Mouse (Mus musculus): ENCODE measurements around the gene Klhl12. TPM values are rescaled to one million over a fixed set of nuclear protein-coding genes. Genes with fewer than 3 reads are reported as not detected.

Gene Klhl12
- polyA plus RNA-seq (2014; fragmentation: Illumina TruSeq; extraction: RNeasy Lipid Tissue Mini Kit (QIAGEN cat#74804); ENCODE audit: low replicate concordance) = 15.7 TPM

GRCm38 (mm10) chr1:134454904-134455824 is at the start of gene Klhl12:
Gene Klhl12 (plus strand): TSS chr1:134455531.

DNA sequence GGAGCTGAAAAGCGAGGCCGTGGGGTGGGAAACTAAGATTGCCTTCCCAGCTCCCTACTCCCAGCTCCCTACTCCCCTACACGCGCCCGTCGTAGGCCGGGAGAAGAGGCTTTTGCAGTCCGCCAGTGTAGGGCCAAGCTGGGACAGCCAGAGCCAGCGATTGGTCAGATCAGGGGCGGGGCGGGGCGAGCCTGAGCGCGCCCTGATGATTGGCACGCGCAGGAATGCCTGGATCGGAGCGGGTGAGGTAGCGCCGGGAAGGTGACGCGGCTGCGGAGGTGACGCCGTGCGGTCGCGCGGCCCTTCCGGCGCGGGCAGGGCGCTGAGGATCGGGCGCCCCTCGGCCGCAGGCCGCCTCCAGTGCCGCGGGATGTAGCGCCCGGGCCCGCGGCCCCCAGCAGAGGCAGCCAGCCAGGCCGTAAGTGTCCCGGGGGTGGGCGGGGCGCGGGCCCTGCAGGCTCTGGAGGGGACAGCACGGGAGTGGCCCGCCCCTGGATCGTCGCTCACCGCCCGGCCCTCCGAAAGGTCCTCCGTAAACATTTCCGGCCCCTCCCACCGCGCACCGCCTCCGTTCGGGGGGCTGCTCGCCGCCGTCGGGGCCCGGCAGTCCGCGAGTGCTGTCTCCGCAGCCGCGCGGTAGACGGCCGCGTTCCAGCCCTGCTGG is 40.0 kb upstream of the Klhl12 start, which contains the start of gene Adipor1:
TSS of gene Adipor1 (plus strand) at position 211 of the 664 bp plus-strand sequence.

GRCm38 (mm10) chr1:134494428-134495215 is 39.3 kb downstream of the Klhl12 start, which contains the start of gene Rabif:
Gene Rabif (plus strand): TSS chr1:134494648.

Other genes starting within 250 kb of the Klhl12 start
- 0.52 TPM for gene Adora1, start 220.1 kb upstream of the Klhl12 start, polyA plus RNA-seq (2014; fragmentation: Illumina TruSeq; extraction: RNeasy Lipid Tissue Mini Kit (QIAGEN cat#74804); ENCODE audit: low replicate concordance)
- not detected for gene Myog, start 165.5 kb upstream of the Klhl12 start, polyA plus RNA-seq (2014; fragmentation: Illumina TruSeq; extraction: RNeasy Lipid Tissue Mini Kit (QIAGEN cat#74804); ENCODE audit: low replicate concordance)
- gene Ppfia4, start 122.6 kb upstream of the Klhl12 start, polyA plus RNA-seq (2014; fragmentation: Illumina TruSeq; extraction: RNeasy Lipid Tissue Mini Kit (QIAGEN cat#74804); ENCODE audit: low replicate concordance) = 0.82 TPM
- gene Tmem183a, start 93.6 kb upstream of the Klhl12 start, polyA plus RNA-seq (2014; fragmentation: Illumina TruSeq; extraction: RNeasy Lipid Tissue Mini Kit (QIAGEN cat#74804); ENCODE audit: low replicate concordance) = 186 TPM
- gene 4933406M09Rik, start 69.6 kb upstream of the Klhl12 start, polyA plus RNA-seq (2014; fragmentation: Illumina TruSeq; extraction: RNeasy Lipid Tissue Mini Kit (QIAGEN cat#74804); ENCODE audit: low replicate concordance) = not detected
- gene Cyb5r1, start 50.0 kb upstream of the Klhl12 start, polyA plus RNA-seq (2014; fragmentation: Illumina TruSeq; extraction: RNeasy Lipid Tissue Mini Kit (QIAGEN cat#74804); ENCODE audit: low replicate concordance) = 6.0 TPM
- gene Adipor1, start 40.2 kb upstream of the Klhl12 start, polyA plus RNA-seq (2014; fragmentation: Illumina TruSeq; extraction: RNeasy Lipid Tissue Mini Kit (QIAGEN cat#74804); ENCODE audit: low replicate concordance) = 51.6 TPM
- 45.4 TPM for gene Rabif, start 39.1 kb downstream of the Klhl12 start, polyA plus RNA-seq (2014; fragmentation: Illumina TruSeq; extraction: RNeasy Lipid Tissue Mini Kit (QIAGEN cat#74804); ENCODE audit: low replicate concordance)
- not detected for gene Mgat4e, start 94.2 kb downstream of the Klhl12 start, polyA plus RNA-seq (2014; fragmentation: Illumina TruSeq; extraction: RNeasy Lipid Tissue Mini Kit (QIAGEN cat#74804); ENCODE audit: low replicate concordance)
- 10.7 TPM for gene Kdm5b, start 104.6 kb downstream of the Klhl12 start, polyA plus RNA-seq (2014; fragmentation: Illumina TruSeq; extraction: RNeasy Lipid Tissue Mini Kit (QIAGEN cat#74804); ENCODE audit: low replicate concordance)
- 0.07 TPM for gene Syt2, start 191.1 kb downstream of the Klhl12 start, polyA plus RNA-seq (2014; fragmentation: Illumina TruSeq; extraction: RNeasy Lipid Tissue Mini Kit (QIAGEN cat#74804); ENCODE audit: low replicate concordance)

All from small intestine, adult 10 weeks (tissue).